Mouse (Mus musculus): ENCODE results near the gene Auts2.

The Auts2 gene

DNA sequence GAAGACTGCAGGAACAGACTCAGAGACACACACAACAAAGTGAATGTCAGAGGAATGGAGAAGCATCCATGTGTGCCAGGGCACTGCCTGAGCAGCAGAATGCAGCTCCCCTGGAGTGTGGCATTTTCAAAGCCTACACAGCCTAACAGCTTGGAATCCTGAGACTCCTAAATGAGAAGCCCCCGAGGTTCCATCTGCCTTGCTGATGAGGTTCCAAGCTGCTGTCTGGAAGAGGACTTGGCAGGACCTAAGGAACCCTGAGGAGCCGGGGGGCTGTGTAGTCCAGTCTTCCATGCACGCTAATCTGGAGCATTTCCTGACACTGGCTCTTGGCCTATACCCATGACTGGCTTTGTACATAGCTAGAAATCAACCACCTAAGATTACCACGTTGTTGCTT lies 670.0 kb downstream of the Auts2 start:
- no peak for DNase-seq

DNA sequence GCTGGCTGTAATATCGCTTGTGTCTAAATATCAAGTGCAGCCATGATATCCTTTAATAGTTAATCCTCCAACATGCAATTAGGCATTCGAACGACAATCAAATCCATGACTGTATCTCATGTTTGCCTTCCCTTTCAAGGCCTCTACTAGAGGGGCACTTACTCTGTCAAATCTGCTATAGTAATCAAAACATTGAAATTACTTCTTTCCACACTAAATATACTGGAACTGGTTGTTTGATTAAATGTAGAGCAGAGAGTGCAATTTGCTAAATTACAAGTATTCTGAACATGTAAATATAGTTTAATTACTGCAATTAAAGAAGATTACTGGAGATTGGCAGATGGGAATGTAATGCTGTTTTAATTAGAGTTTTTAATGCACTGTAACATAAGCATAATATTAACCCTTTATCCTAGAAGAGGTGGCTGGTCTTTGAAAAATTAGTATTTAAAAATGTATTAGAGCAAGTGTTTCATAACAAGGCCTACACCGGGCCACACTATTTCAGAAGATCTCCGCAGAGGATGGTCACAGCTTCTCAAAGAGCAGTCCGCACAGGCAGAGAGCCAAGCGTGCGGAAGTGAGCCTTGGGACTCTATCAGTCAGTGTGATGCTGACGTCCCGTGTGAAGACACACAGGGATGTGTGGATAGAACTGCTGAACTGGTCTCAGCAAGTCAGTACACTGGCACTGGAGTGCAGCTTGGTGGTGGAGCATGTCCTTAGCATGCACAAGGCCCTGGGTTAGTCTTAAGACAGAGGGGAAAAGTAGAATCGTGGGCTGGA lies 673.2 kb downstream of the Auts2 start:
- no peak for DNase-seq

DNA sequence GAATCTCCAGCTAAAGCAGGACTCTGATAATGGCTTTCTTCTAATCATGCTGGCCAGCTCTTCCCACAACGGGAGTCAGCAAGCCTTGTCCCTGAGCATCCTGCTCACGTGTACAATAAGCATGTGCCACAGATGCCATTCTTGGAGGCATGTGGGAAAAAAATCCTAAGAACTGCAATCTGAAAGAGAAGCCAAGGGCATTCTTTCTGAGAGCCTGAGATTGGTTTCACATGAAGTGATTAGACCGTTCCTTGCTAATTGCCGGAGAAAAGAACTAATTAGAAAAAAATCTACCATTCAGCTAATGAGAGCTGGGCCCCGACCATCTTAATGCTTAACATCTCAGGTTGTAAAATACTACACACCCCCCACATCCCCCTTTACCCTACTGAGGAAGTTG lies 677.9 kb downstream of the Auts2 start:
- DNase-seq, result no peak

DNA sequence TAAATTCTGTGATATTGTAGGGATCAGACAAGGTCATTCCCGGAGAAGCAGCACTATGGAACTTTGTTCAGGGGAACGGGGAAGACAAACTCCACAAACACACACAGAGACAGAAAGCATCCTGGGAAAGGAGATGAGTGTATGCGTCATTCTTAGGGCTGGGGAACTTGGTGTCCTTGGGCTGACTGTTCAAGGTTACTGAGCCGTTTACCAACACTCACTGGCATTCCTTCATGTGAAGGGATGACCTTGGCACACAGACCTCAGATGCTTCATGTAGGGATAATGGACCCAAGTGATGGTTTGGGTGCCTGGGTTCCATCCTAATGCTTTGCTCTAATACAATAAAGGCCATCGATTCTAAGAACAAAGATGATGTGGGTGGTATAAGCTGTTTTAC lies 685.2 kb downstream of the Auts2 start:
- no peak for DNase-seq

DNA sequence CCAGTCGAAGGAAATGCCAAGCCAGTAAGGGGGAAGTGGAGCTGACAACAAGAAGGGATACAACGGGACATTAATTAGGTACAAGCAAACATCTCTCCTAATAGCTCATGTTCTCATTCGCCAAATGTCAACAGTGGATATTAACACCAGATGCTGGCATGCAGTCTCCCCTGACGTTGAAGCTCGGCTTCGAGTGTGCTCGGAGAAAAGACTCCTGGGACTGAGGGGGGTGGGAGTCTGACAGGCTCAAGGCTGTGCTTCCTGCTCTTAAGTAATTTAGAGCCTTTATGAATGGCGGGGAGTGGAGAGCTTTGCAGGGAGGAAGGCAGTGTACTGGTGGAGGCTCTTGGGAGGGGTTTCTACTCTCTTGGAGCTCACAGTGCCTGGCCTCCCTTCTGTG lies 687.8 kb downstream of the Auts2 start:
- peak; percentile 45 for DNase-seq

DNA sequence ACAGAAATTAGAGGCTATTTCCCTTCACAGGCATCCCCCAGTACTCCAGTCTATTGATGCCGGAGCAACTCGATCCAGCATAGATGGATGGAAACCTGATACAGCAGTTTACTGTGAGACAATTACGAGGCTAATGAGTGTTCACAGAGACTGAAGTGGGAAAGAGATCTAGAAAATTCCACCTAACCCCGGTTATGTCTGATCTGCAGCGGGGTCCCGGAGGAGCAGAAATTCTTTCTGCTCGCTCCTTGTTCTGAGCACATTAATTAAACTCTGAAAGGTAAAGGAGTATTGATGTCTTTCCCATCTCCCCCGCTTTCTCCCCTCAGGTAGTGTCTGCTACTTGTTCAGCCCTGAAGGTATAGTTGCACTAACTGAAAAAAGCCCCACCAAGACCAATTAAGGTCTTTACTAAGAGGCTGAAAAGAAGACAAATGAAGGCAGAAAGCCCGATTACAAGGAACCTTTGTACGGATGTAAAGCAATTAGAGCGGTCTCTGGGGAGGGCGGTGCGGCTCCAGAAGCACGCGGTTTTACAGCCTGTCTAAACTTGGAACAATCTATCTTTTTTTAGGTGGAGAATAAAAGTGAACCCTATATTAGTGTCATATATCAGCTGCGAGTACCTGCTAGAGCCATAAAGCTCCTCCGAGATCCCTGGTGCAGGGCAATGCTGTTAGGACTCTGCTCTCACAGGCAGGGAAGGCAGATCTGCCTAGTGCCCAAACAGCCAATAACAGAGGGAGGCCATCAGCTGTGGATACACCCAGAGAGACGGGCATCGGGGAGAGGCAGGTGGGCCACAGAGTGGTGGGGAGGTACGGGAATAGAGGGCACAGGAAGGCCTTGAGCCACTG lies 691.3 kb downstream of the Auts2 start:
- DNase-seq, result no peak

DNA sequence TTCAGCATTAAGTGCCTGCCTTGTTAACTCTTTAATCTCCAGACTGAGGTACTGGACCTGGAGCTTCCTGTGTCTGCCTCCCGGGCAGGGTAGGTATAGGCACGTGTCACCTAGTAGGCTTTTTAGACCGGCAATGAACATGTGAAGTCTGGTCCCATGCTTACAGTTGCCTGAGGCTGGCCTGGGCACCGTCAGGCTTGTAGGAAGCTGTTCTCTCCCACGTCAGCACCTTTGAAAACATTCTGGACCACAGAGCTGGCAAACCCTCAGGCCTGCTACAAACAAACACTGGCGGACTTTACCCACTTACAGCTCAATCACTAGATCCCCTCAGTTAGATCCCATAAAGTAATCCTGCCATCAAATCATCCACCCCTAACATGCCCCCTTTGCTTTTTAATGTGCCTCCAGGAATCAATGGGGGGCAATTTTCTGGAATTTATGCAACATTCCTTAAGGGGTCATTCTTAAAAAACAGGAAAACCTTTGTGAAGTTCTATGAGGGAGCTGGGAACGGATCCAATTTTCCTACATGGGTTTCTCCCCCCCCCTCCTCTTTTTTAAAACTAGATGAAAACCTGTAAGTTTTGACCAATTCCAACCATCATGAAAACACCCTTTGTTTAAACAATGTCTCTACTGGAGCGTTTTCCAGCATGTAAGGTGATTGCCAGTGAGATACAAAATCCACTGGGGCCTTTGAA lies 692.4 kb downstream of the Auts2 start:
- DNase-seq, result no peak

DNA sequence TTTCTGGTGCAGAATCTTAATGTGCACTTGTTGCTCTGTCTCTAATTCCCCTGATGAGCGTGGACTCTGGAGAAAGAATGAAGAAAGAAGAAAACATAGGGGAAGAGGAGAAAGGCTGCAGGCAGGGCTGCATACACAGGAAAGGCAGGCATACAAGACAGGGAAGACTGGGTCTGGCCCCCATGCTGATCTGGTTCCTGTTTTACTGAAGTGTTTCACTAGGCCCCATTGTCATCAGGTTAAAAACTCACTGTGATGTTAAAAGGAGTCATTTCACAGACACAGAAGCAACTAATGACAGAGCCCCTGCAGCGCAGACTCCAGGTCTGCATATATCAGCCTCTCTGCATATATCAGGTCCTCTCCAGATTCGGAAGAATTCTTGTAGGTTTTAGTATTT lies 693.5 kb downstream of the Auts2 start:
- DNase-seq, result no peak

DNA sequence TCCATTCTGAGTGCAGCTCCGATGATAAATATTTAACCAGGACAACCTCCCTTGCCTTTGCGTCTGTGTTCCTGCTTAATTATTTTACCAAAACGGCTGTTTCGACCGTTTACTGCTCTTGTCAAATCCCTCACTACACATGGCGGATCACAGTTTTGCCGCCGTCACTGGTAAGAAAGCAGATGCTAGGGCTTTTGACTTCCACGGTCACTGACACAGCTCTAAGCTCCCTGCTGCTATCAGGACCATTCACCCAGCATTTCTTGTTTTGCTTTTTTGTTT lies 698.7 kb downstream of the Auts2 start:
- no peak for DNase-seq

DNA sequence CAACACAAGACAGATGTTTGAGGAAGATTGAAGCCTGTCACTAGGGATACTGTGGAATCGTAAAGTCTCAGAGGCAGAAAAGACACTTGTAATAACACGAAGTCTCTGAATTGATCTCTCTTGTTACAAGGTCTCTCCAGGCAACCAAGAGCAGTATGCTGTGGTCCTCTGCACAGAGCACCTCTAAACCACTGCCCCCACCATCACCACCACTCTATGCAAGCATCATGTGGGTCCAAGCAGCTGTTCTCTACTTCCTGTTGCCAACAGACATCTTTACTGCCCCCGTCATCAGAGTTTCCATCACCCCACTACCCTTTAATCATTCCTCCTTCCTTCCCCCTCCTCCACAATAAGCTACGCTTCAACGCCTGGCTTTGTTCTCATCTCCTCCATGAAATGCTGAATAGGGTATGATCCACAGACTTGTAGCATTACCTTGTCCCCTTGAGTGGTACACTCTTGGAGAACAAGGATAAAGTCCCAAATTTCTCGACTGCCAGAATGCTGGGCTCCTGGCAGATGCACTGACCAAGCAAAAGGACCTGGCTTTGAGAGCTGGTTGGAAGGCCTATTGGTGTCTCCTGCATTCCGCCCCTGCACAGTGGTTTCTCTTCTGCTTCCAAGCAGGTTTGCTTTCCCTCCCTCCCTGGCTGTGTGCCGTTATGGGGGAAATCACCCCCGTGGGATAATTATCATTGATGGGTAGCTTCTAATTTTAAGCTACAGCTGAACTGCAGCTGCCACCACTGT lies 699.2 kb downstream of the Auts2 start:
- no peak for DNase-seq

DNA sequence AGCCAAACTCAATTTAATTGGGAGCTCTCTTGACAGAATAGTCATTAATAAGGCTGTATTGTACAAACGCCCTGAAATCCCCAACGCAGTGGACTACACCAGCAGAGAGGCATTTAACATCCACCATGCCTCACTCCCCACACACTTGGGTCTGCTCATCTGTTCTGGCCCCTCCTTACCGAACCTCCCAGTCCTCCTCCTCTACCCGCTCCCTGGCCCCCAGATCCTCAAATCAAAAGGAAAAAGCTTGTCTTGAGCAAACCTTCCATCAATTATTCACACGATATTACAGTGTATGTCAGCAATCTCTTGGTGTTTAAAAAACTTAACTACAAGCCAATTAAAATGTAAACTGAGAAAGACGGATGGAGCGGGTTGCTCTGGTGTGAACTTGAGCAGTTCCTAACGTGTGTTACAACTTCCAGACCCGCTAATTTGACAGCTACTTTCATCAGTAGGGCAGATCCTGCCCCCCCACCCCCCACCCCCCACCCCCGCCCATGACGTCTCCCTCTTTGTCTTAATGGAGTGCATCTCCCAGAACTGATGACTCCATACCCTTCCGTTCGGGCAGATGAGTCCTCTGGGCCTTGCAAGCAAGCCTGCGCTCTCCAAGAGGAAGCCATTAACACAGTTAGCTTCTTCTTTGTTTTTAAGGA lies 703.4 kb downstream of the Auts2 start:
- no peak for DNase-seq

DNA sequence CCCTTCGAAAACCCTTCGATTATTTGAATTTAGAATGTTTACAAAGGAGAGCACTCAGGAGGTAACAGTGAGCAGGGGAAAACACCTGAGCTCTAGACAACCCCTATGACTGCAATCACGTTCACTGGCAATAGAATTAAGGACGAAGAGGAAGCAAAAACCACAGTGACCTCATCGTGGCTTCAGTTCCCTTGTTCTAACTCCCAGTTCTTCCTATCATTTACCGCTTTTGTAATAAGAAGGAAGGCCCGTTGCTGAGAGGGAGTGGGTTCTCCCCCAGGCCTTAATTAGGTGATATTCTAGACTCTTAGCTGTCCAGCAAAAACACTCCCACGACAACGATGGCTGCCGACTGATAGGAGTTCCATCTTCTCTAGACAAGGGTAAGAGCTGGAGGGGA lies 704.1 kb downstream of the Auts2 start:
- no peak for DNase-seq

DNA sequence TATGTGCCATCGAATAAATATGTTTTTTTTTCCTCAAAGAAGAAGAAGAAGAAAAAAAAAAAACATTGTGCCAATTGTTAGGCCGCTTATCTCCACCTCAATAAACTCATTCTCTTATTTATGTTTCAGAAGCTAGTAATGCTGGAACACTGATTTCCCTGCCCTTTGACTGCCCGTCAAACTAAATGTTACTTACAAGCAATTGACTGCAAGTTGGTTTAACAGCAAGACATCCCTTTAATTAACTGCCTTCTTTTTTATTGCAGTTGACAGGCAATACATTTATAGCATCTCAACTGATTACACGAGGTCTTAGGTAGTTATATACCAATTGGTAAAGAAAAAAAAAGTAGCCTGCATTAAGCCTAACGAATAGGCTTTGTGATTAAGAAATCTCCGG lies 705.1 kb downstream of the Auts2 start:
- no peak for DNase-seq

DNA sequence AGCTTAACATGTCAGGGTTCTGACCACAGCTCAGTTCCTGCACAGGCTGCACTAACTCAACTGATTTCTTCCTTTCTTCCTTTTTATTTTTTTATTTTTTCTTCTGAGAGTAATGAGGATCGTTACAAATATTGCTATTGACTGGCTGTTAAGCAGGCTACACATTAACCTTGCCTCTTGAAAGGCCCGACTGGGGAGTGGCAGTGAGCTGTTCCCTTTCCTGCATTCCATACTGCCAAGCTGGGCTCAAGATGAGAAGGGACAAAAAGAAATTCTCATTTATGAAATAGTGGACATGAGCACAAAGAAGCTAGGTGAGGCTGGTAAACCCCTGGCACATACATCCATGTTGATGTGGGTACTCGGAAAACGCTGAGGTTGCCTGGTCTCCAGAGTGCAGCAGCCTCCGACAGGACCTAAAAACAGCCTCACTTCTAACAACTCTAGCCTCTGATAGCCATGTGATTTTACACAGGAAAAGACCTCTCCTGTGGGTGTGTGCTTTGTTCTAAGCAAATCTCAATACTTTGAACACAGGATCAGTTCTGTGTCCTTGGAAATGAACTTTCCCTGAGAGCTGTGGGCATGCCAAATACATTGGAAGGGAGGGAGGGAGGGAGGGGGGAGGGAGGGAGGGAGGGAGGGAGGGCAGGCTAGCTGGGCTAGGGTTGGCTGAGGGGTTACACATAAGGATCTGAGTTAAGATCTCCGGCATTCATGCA lies 707.0 kb downstream of the Auts2 start:
- no peak for DNase-seq

DNA sequence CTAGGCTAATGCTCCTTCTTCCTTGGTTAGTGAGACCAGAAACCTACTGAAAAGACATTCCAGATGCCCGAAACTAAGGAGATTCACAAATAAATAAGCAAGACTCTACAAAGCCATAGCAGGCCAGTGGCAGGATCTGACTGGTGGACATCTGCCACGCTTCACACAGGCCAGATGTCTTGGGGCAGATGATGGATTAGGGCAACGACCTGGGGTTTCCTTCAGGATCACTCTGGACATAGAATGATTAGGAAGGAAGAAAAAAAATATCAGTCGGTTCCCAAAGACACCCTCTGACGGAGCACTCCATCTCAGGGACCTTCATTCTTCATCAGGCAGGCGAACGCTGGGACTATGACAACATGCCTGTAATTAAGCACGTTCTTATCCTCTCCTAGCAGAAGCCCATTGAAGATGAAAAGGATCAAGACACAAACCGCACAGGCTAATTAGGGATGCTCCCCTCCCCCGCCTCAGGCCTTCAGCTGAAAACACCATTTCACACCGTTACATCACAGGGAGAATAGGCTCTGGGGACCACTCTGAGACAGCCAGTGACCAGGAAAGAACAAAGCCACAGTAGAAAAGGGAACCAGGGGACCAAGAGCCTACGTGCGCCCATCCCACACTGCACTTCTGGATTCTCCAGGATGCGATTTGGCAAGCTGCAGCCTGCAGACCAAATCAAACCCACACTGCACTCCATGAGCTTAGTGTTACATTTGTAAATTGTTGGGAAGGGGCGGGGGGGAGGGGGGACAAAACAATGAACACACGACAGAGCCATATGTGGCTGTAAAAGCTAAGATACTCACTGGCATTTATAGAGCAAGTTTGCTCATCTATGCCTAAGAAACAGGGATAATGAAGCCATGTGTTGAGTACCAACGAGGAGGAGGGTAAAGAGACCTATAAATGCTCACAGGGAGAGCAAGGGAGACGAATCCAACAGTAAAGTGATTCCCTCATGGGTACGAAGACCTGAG lies 710.0 kb downstream of the Auts2 start:
- DNase-seq, result no peak

DNA sequence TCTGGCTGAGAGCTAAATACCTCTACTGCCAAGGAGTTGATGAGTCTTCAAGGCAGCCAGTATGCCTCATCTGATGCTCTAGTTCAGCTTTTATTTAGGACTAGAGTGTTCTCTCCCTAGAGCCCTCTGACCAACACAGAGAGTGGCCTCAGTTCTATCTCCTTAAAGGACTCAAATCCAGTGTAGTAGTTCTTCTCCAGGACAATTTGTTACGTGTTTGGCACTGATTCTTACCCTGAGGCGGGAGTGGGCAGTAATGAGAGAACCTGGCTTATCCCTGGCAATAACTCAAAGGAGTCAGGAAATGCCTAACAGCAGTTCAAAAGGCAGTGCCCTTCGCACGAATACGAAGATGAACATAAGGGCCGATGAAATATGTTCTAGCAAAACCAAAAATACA lies 713.0 kb downstream of the Auts2 start:
- no peak for DNase-seq

DNA sequence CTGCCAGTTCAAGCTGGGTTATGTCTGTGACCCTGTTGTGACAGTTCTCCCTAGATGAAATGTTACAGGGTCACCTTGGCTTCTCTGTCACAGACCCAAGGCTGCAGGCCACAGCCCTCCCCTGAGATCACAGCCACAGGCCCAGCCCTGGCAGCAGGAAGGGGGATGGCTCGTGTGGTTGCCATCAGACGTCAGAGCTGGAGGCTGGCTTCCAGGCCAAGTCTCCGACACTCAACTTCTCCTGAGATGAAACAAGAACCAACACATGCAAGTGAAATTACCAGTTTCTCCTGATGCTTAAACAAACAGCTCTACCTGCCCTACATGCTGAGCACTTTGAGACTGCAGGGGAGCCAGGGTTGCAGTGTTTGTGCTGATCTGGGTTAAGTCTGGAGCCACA lies 713.9 kb downstream of the Auts2 start:
- DNase-seq, result peak; percentile 21

DNA sequence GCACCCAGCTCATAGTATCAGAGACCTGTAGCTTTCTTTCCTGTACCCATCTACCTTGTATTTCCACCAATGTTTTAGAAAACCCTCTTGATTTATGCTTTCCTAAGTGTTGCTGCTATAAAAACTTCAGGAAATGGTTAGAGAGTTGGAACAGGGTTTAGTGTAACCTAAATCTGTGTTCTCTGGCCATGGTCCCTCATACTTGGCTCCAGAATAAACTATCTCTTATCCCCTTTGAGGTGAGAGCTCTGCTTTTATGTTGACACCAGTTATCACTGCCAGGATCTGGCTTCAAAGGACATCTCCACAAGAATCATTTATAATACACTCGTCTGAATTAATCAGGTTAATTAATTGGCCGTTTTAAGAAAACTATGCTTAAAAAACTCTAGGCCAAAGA lies 714.5 kb downstream of the Auts2 start:
- DNase-seq, result no peak

DNA sequence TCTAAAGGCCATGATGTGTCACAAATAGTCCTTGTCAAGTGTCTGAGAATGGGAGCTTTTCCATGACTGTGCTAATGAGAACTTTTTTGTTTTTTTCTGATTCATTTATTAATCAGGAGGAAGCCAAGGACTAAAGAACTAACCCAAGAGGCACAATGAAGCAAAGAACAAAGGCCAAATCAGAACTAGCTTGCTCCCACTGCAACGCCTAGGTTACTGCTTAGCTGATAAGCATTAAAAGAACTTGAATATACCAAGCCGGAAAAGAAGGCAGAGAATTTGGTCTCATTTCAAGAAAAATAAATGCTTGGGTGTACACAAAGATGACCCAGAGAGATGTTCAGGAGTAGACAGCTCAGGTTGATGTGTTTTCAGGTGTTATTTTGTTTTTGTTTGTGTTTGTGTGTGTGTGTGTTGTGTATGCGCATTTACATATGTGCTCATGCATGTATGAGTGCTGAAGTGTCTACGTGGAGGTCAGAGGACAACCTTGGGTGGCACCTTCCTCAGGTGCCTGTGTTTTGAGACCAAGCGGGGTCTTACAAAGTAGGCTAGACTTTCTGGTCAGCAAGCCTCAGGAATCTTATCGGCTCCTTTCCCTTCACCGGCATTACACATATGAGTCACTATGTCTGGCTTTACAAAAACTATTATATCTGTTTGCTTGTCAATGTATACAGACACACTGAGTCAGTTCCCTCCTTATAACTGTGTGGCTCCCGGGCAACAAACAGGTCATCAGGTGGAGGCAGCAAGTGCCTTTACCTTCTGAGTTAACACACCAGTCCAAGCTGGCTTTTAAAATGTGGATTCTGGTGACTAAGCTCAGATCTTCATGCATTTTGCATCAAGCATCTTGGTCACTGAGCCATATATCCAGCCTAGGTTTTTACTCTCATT lies 716.5 kb downstream of the Auts2 start:
- no peak for DNase-seq

DNA sequence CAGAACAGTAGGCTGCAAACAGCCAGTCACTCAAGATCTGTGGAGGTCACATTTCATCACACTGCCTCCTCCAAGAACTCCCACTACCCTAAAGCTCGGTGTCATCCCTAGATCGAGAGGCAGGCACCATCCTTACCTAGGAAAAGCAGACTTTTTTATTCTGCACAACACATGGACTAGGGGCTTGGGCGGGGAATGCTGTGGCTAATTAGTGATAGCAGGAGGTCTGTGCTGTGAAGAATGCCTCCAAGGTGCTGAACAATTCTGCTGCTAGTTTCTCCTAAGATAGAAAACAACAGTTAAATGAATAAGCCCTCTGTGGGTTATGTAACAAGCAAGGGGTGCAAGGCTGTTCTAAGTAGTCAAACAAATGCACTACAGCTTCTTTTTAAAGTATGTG lies 717.7 kb downstream of the Auts2 start:
- no peak for DNase-seq

Measured in lung, postnatal 14 days (tissue).